Mouse (Mus musculus): Measurements from ENCODE around the gene Foxp2. TPM values are rescaled to one million over a fixed set of nuclear protein-coding genes. Genes with fewer than 3 reads are reported as not detected.

Gene Foxp2
- 0.79 TPM for polyA plus RNA-seq (2017; shearing (Covaris generic))

DNA sequence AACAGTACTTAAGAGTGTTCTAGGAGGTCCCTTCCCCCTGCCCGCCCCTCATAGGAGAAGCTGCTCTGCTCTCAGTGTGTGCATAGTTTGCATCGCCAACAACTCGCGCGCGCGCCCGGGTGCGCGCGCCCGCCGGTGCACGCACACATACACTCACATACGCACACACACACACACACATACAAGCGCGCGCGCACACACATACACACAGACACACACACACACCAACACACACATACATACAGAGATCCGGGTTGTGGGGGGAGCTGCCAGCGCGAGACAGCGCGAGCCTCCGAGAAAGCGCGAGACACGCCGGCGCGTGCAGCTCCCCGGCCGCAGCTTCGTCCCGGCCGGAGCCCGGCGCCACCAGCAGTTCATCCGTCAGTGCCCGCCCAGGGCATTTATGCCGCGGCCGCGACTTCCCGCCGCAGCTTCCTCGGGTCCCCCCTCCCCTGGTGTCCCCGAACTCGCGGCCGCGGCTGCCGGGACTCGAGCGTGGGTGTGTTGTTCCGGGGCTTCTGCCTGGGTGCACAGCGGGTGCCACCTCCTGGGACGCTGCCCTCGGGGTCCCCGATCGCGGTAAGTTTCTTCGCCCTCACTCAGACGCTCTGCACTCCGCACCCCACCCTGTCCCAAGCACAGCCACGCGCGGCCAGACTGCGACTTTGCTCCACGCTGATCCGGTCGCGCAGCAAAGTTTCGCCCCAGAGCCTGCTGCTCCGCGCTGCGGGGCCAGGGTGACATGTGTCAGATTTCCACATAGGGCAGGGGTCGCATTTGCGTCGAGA is at the start of gene Foxp2:
Gene Foxp2 (plus strand): TSS at position 167 of the 788 bp plus-strand sequence.

Other genes with a start within 250 kb of the Foxp2 start
- gene Ppp1r3a, start 146.1 kb upstream of the Foxp2 start, polyA plus RNA-seq (2017; shearing (Covaris generic)) = not detected